Mouse (Mus musculus) limb, embryonic 14.5 days (tissue): ENCODE measurements around the gene Sec22c. TPM values are rescaled to one million over a fixed set of nuclear protein-coding genes. Genes with fewer than 3 reads are reported as not detected.

ENCODE experiments used
- ATAC-seq: fragments of 200-750 bp; cut with Nextera tagmentation; 2 replicates; pipeline ENCODE4 v1.8.0; 2017; ENCODE audit warnings: low read depth, moderate number of reproducible peaks, moderate TSS enrichment; ENCODE audit not compliant: low FRiP score
- DNase-seq: peaks from one replicate; pipeline ENCODE4 v3.0.0-alpha.2; 2015; ENCODE audit warnings: low spot score
- H3K27ac ChIP-seq: fragments of 300-500 bp; sonication (generic); replicated peaks from 2 replicates; pipeline ENCODE4 v1.5.1; 2014; ENCODE audit warnings: low read depth, mild to moderate bottlenecking, low read length, moderate library complexity, mixed read lengths
- H3K27me3 ChIP-seq: fragments of 300-500 bp; sonication (generic); 2 replicates; pipeline ENCODE4 v1.6.1; 2014; ENCODE audit warnings: low read length, mixed read lengths; ENCODE audit not compliant: control insufficient read depth, insufficient read depth
- H3K36me3 ChIP-seq: fragments of 300-500 bp; sonication (generic); 2 replicates; pipeline ENCODE4 v1.6.1; 2014; ENCODE audit warnings: mild to moderate bottlenecking, low read length, moderate library complexity, mixed read lengths; ENCODE audit not compliant: control insufficient read depth, insufficient read depth
- H3K4me1 ChIP-seq: fragments of 300-500 bp; sonication (generic); 2 replicates; pipeline ENCODE4 v1.6.1; 2014; ENCODE audit warnings: antibody characterized with exemption, low read length, mixed read lengths; ENCODE audit not compliant: control insufficient read depth, insufficient read depth
- H3K4me2 ChIP-seq: fragments of 300-500 bp; sonication (generic); replicated peaks from 2 replicates; pipeline ENCODE4 v1.6.1; 2014; ENCODE audit warnings: low read depth, mild to moderate bottlenecking, low read length, moderate library complexity; ENCODE audit not compliant: severe bottlenecking
- H3K4me3 ChIP-seq: fragments of 300-500 bp; sonication (generic); replicated peaks from 2 replicates; pipeline ENCODE4 v1.5.1; 2014; ENCODE audit warnings: low read length
- H3K9ac ChIP-seq: fragments of 300-500 bp; sonication (generic); 2 replicates; pipeline ENCODE4 v1.6.1; 2014; ENCODE audit warnings: mild to moderate bottlenecking, low read depth, low read length, moderate library complexity; ENCODE audit not compliant: severe bottlenecking
- H3K9me3 ChIP-seq: fragments of 300-500 bp; sonication (generic); 2 replicates; pipeline ENCODE4 v1.6.1; 2016; ENCODE audit warnings: low read length; ENCODE audit not compliant: control insufficient read depth
- POLR2A ChIP-seq: fragments of 200-500 bp; IDR thresholded peaks from 2 replicates; pipeline ENCODE4 v1.8.0; 2012; ENCODE audit warnings: inconsistent platforms, mild to moderate bottlenecking, moderate library complexity, borderline replicate concordance; ENCODE audit not compliant: insufficient read depth, insufficient read length; ENCODE audit errors: extremely low read depth
- WGBS: fragments of 180-500 bp; shearing (Covaris S2); extraction: QIAGEN DNeasy Blood & Tissue Kit; methylation state at CpG from one replicate; pipeline ENCODE4 v1.1.7; 2014; 5-methylcytosine and 5-hydroxymethylcytosine counted together
- polyA plus RNA-seq, 2 experiments: library from polyadenylated mRNA; depleted of rRNA in 1 of 2; stranded (reverse) in 1 of 2; unstranded in 1 of 2; fragments of >200 nt; fragmentation: Nextera tagmentation in 1 of 2; extraction: Ambion mirVana in 1 of 2; gene quantifications; 2 replicates each; pipeline versions ENCODE4 v1.2.1 to v1.2.3; 2012 to 2014

Sec22c gene
- polyA plus RNA-seq, 2 experiments = 10.8 to 11.4 TPM

GRCm38 (mm10) chr9:121635835-121636576 is 69.3 kb downstream of the Sec22c start:
- no peak overlapping the region for H3K27ac ChIP-seq
- H3K4me2 ChIP-seq = no peak overlapping the region
- WGBS = 43% methylated on average over 7 of the region's 7 CpGs
- peaks cover 18% of the 10 kb centered on the region for H3K27me3 ChIP-seq
- no peak overlapping the region for H3K4me3 ChIP-seq
- H3K36me3 ChIP-seq = no peaks in the 10 kb centered on the region
- no peak for TF ChIP-seq POLR2A
- H3K9ac ChIP-seq = no peak overlapping the region
- no peaks in the 10 kb centered on the region for H3K4me1 ChIP-seq
- DNase-seq = no peak
- H3K9me3 ChIP-seq = no peaks in the 10 kb centered on the region
- no peak for ATAC-seq

- H3K4me2 ChIP-seq = no peak overlapping the region
- H3K36me3 ChIP-seq = no peaks in the 10 kb centered on the region
- no peaks in the 10 kb centered on the region for H3K9me3 ChIP-seq
- TF ChIP-seq POLR2A = no peak
- no peak overlapping the region for H3K27ac ChIP-seq
- no peak overlapping the region for H3K9ac ChIP-seq
- 77% methylated on average over 6 of the region's 6 CpGs for WGBS
- no peaks in the 10 kb centered on the region for H3K4me1 ChIP-seq
- no peaks in the 10 kb centered on the region for H3K27me3 ChIP-seq
- ATAC-seq = no peak
- no peak overlapping the region for H3K4me3 ChIP-seq
- DNase-seq = no peak
These were observed 72.0 kb downstream of the Sec22c start for GRCm38 (mm10) chr9:121633306-121633705.

- WGBS = 84% methylated on average over 10 of the region's 10 CpGs
- Histone ChIP-seq H3K36me3 (no peaks in the 10 kb centered on the region), H3K4me2 (no peak overlapping the region), H3K9me3 (no peaks in the 10 kb centered on the region), H3K27me3 (no peaks in the 10 kb centered on the region), H3K9ac (no peak overlapping the region), H3K4me3 (no peak overlapping the region), H3K4me1 (no peaks in the 10 kb centered on the region), H3K27ac (no peak overlapping the region)
- no peak for DNase-seq
- ATAC-seq = no peak
- TF ChIP-seq POLR2A = no peak
These were observed 72.4 kb downstream of the Sec22c start for GRCm38 (mm10) chr9:121632891-121633290.

DNA sequence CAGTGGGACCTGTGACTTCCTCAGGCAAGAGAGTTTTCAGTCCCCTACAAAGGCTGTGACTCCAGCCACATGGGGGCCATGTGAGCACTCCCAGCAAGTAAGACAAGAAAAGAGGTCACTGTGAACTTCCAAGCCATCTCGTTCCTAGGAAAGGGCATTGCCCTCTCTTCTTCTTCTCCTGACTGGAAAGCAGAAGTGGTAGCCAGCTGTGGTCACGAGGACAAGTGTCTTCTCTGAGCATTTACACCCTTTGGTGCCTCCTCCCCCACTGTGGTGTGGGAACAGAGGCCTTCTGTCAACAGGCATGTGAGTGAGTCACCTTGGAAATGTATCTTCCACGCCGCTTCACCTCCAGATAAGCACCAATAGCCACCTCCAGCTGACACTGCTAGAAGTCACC is 73.3 kb downstream of the Sec22c start:
- WGBS = 67% methylated on average over 4 of the region's 4 CpGs
- DNase-seq (no peak), ATAC-seq (no peak)
- H3K27me3 ChIP-seq = no peaks in the 10 kb centered on the region
- no peaks in the 10 kb centered on the region for H3K36me3 ChIP-seq
- no peaks in the 10 kb centered on the region for H3K9me3 ChIP-seq
- H3K4me2 ChIP-seq = no peak overlapping the region
- H3K4me1 ChIP-seq = no peaks in the 10 kb centered on the region
- no peak overlapping the region for H3K9ac ChIP-seq
- no peak overlapping the region for H3K27ac ChIP-seq
- H3K4me3 ChIP-seq = no peak overlapping the region
- no peak for TF ChIP-seq POLR2A

GRCm38 (mm10) chr9:121630627-121631026 is 74.7 kb downstream of the Sec22c start:
- no peak overlapping the region for H3K4me3 ChIP-seq
- H3K9me3 ChIP-seq = no peaks in the 10 kb centered on the region
- no peaks in the 10 kb centered on the region for H3K27me3 ChIP-seq
- WGBS = 88% methylated on average over 1 of the region's 1 CpGs
- H3K36me3 ChIP-seq = no peaks in the 10 kb centered on the region
- no peak overlapping the region for H3K27ac ChIP-seq
- DNase-seq = no peak
- ATAC-seq = no peak
- H3K9ac ChIP-seq = no peak overlapping the region
- TF ChIP-seq POLR2A = no peak
- H3K4me2 ChIP-seq = no peak overlapping the region
- H3K4me1 ChIP-seq = no peaks in the 10 kb centered on the region

Other genes with a start within 250 kb of the Sec22c start
- gene Cck, start 209.8 kb downstream of the Sec22c start, polyA plus RNA-seq (2012; rRNA removed) = 8.9 and 9.9 TPM in 2 replicates
- gene Cck, start 209.8 kb downstream of the Sec22c start, polyA plus RNA-seq (2014; fragmentation: Nextera tagmentation; extraction: Ambion mirVana) = 2.6 and 5.2 TPM in 2 replicates
- gene Lyzl4, start 63.4 kb downstream of the Sec22c start, polyA plus RNA-seq (2012; rRNA removed) = 0.17 and 0.21 TPM in 2 replicates
- gene Lyzl4, start 63.4 kb downstream of the Sec22c start, polyA plus RNA-seq (2014; fragmentation: Nextera tagmentation; extraction: Ambion mirVana) = 0.33 TPM in 1 of 2 replicates, not detected in the other
- gene Vipr1, start 62.8 kb downstream of the Sec22c start, polyA plus RNA-seq (2012; rRNA removed) = 0.42 and 0.47 TPM in 2 replicates
- 0.45 and 0.48 TPM in 2 replicates for gene Vipr1, start 62.8 kb downstream of the Sec22c start, polyA plus RNA-seq (2014; fragmentation: Nextera tagmentation; extraction: Ambion mirVana)
- gene Ss18l2, start 4.8 kb upstream of the Sec22c start, polyA plus RNA-seq (2012; rRNA removed) = 50.6 and 73.7 TPM in 2 replicates
- 128 and 143 TPM in 2 replicates for gene Ss18l2, start 4.8 kb upstream of the Sec22c start, polyA plus RNA-seq (2014; fragmentation: Nextera tagmentation; extraction: Ambion mirVana)
- 188 and 216 TPM in 2 replicates for gene Nktr, start 13.7 kb upstream of the Sec22c start, polyA plus RNA-seq (2012; rRNA removed)
- 73.5 and 81.4 TPM in 2 replicates for gene Nktr, start 13.7 kb upstream of the Sec22c start, polyA plus RNA-seq (2014; fragmentation: Nextera tagmentation; extraction: Ambion mirVana)
- gene Zfp651, start 53.8 kb upstream of the Sec22c start, polyA plus RNA-seq (2012; rRNA removed) = 64.0 and 71.0 TPM in 2 replicates
- gene Zfp651, start 53.8 kb upstream of the Sec22c start, polyA plus RNA-seq (2014; fragmentation: Nextera tagmentation; extraction: Ambion mirVana) = 20.0 and 30.3 TPM in 2 replicates
- 12.4 and 14.1 TPM in 2 replicates for gene Klhl40, start 72.1 kb upstream of the Sec22c start, polyA plus RNA-seq (2012; rRNA removed)
- gene Klhl40, start 72.1 kb upstream of the Sec22c start, polyA plus RNA-seq (2014; fragmentation: Nextera tagmentation; extraction: Ambion mirVana) = 16.0 and 20.8 TPM in 2 replicates
- gene Hhatl, start 87.0 kb upstream of the Sec22c start, polyA plus RNA-seq (2012; rRNA removed) = 1.9 and 2.0 TPM in 2 replicates
- 1.1 and 1.7 TPM in 2 replicates for gene Hhatl, start 87.0 kb upstream of the Sec22c start, polyA plus RNA-seq (2014; fragmentation: Nextera tagmentation; extraction: Ambion mirVana)
- gene Ccdc13, start 134.0 kb upstream of the Sec22c start, polyA plus RNA-seq (2012; rRNA removed) = 0.58 and 0.79 TPM in 2 replicates
- gene Ccdc13, start 134.0 kb upstream of the Sec22c start, polyA plus RNA-seq (2014; fragmentation: Nextera tagmentation; extraction: Ambion mirVana) = 0.47 and 0.59 TPM in 2 replicates
- 50.6 and 71.0 TPM in 2 replicates for gene Higd1a, start 152.9 kb upstream of the Sec22c start, polyA plus RNA-seq (2012; rRNA removed)
- 213 and 235 TPM in 2 replicates for gene Higd1a, start 152.9 kb upstream of the Sec22c start, polyA plus RNA-seq (2014; fragmentation: Nextera tagmentation; extraction: Ambion mirVana)
- gene Ackr2, start 192.9 kb upstream of the Sec22c start, polyA plus RNA-seq (2012; rRNA removed) = 0.25 and 0.32 TPM in 2 replicates
- gene Ackr2, start 192.9 kb upstream of the Sec22c start, polyA plus RNA-seq (2014; fragmentation: Nextera tagmentation; extraction: Ambion mirVana) = 0.26 and 0.40 TPM in 2 replicates
- gene Cyp8b1, start 210.8 kb upstream of the Sec22c start, polyA plus RNA-seq (2012; rRNA removed) = not detected in 2 replicates
- not detected in 2 replicates for gene Cyp8b1, start 210.8 kb upstream of the Sec22c start, polyA plus RNA-seq (2014; fragmentation: Nextera tagmentation; extraction: Ambion mirVana)
- 8.7 and 11.4 TPM in 2 replicates for gene Fam198a, start 245.5 kb upstream of the Sec22c start, polyA plus RNA-seq (2012; rRNA removed)
- gene Fam198a, start 245.5 kb upstream of the Sec22c start, polyA plus RNA-seq (2014; fragmentation: Nextera tagmentation; extraction: Ambion mirVana) = 6.4 and 6.7 TPM in 2 replicates